Mouse (Mus musculus) T-cell, adult 2 months (primary cell): ENCODE measurements around the gene Xylt1.

Source experiments
- DNase-seq: peaks from one replicate; pipeline ENCODE4 v3.0.0; 2022; ENCODE audit warnings: low spot score

Xylt1 gene

DNA sequence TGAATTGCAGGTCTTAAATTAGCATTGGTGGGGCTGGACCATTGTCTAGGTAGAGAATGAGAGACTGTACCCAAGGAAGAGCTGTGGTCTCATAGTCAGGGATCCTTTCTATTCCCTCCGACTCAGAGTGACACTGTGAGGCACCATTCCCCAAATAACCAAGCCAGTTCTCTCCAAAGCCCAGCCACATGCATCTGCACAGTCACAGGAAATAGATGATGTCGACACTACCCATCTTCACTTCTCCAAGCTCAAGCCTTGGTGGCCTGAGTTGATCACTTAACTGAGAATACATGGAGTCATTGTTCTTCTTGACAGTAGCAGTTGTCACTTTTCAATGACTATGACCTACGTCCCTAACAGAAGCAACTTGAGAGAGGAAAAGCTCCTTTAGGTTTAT, 100.6 kb downstream of the Xylt1 start:
- DNase-seq, result no peak

- no peak for DNase-seq
These were observed 101.9 kb downstream of the Xylt1 start for GRCm38 (mm10) chr7:117482701-117483100.

DNA sequence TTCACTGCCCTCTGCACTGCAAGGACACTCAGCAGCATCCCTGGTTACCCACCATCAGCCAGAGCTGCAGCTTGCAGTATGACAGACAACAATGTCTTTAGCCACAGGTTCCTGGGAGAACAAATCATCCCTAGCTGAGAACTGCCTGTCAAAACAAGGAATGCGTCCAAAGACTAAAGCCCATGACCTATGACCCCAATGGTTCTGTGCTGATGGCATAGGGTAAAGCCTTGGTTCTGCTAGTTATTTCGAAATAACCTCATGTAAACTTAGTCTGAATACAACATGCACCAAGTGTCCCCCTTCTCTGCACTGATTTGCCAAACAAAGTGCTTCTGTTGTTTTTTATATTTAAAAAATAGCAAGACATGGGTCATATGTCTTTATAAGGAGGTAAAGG, 103.8 kb downstream of the Xylt1 start:
- no peak for DNase-seq

DNA sequence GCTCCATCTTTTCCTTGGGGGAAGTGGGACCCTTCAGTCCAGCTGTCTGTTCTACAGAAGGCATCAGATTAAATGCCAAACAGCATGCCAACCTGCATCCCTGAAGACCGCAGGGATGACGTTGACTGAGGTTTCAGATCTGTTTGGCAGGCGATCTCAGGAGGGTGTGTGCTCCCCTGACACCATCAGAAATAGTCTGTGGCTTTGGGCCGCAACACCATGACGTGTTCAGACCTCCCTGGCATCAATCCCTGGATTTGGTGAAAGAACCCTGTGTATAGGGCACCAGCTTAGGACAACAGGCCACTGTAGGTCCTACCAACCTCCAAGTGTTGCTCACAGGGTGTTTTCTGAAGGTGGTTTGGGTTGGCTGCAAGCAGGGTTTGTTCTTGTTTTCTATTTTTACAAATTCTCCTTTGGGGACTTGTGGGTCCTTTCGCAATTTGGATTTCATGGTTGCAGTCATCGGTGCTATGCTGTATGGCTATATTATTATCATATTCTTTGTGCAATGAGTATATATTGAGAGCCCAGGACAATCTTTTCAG, 104.3 kb downstream of the Xylt1 start:
- DNase-seq, result no peak

GRCm38 (mm10) chr7:117486425-117487172, 105.8 kb downstream of the Xylt1 start:
- peak; percentile 51 for DNase-seq

DNA sequence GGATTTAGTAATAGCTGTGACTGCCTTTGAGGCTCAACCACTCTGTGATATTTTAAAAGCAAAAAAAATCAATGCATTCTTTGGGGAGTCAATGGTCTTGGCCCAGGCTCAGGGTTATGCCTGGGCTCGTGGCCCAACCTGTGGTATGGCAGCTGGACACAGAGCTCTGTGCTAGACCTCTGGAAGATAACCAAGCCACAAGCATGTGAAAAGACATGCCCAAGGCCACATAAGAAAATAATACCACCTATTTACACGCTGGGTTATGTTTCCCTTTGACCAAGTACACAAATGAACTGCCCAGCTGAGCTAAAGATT, 106.4 kb downstream of the Xylt1 start:
- DNase-seq, result no peak

DNA sequence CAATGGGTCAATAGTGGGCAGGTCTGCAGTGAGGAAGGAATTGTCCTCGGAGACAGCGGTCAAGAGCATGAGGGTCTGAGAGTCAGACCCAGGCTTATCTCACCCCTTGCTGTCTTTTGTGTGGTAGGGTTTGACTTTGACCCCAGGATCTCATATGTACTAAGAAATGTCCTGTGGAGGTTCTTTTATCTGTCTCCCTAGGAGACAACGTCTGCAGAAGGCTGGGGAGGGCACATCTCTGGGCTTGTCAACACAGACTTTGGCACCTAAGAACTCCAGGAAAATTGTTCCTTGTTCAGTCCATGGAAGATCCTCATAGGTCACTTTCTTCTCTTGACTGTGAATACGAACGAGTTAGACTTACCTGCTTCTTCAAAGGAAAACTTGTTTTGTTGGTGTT, 109.2 kb downstream of the Xylt1 start:
- no peak for DNase-seq

- no peak for DNase-seq
These were observed 109.9 kb downstream of the Xylt1 start for GRCm38 (mm10) chr7:117490500-117491205.

- DNase-seq, result no peak
These were observed 110.7 kb downstream of the Xylt1 start for GRCm38 (mm10) chr7:117491495-117491894.

DNA sequence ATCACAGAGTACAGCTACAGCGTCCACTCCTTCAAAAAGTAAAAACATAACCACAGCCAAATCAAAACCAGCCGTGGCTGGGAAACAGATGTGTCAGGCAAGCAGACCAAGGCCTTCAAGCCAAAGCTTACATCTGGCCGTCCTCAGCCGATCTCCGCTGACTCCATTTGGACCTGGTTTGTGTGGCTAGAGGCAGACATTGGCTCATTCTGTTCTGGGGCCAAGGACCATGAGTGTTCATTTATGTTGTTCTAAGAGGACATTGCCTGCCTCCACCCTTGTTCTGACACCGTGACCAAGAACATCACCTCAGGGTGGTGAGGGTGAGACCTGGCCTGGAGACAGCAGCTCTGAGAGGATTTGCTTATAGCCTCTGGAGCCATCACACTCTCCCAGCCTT, 113.4 kb downstream of the Xylt1 start:
- DNase-seq, result no peak

DNA sequence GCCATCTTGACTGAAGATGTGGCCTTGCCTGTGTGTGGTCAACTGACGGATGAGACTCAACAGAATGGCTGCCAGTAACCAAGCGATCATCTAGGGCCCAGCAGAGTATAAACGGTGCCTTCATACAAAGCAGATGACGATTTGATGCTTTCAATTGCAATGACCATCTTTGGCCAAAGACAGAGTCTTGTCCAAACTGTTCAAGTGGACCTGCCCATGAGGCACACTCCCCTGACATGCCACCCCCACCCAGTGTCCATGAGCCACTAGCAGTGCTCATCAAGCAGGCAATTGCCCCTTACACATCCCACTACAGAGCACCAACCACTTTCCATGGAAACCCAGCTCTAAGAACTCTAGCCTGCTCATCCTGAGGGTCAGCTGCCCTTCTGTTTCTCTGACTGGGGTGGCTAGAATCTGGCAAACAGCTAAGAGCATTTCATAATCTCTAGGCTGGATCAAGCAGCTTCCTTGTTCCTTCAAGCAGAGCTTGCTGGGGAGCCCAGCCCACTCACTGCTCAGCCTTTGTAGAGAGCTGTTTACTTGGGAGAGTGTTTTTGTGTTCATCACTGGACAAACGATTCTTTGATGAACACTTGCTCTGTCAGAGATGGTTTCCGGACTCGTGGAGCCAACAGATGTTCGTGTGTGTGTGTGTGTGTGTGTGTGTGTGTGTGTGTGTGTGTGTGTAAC, 114.0 kb downstream of the Xylt1 start:
- DNase-seq, result no peak

GRCm38 (mm10) chr7:117495751-117496150, 115.0 kb downstream of the Xylt1 start:
- no peak for DNase-seq

- no peak for DNase-seq
These were observed 117.4 kb downstream of the Xylt1 start for GRCm38 (mm10) chr7:117498173-117498572.

- no peak for DNase-seq
These were observed 120.8 kb downstream of the Xylt1 start for GRCm38 (mm10) chr7:117501355-117502181.

DNA sequence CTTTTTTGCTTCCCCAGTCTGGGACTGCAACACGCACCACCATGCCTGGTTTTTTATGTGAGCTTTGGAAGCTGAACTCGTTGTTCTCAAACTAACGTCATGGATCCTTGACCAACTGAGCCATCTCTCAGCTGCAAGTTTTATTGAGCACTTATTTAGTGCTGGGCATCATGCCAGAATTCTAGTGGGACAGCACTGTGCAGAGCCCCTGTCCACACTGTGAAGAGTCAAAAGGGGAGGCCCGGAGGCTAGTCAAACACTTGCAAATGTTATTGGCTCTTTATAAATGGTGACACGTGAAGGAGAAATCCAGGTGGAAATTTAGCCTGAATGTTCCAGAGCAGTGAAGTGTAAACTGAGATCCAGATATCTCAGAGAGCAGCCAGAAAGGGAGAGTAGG, 121.6 kb downstream of the Xylt1 start:
- DNase-seq, result no peak

DNA sequence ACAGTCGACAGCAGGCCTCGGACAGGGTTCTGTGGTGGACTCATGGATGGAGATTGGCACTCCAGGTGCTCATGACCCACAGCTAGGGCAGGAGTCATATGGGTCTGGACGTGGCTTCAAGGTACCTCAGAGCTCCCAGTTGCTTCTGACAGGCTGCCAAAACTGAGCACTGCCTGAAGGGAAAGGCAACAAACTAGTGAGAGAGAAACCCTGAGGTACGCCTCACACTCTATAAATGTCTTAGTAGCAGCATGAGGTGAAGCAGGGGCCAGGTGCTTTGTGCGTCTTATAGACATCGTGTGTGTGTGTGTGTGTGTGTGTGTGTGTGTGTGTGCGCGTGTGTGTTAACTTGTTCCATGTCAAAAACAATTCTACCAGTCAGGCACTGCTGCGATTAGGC, 122.9 kb downstream of the Xylt1 start:
- DNase-seq, result no peak

- DNase-seq, result no peak
These were observed 125.0 kb downstream of the Xylt1 start for GRCm38 (mm10) chr7:117505791-117506190.

GRCm38 (mm10) chr7:117507351-117507750, 126.6 kb downstream of the Xylt1 start:
- no peak for DNase-seq

DNA sequence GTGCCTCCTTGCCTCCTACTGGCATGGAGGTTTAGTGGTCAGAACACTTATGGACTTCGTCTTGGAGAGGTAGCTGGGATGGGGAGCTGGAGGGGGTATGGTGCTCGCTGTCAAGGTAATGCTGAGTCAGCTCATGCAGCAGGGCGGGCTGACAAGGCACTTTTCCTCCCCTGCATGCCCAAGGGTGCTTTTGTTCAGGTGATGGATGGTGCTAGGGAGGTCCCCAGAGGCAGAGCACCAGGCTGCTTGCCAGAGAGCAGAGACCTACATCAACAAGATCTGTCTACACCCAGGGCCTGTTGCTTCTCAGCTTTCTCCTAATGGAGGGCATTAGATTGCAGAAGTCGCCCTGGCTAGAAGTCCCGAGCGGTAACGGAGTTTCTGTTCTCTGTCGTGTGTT, 127.3 kb downstream of the Xylt1 start:
- no peak for DNase-seq

DNA sequence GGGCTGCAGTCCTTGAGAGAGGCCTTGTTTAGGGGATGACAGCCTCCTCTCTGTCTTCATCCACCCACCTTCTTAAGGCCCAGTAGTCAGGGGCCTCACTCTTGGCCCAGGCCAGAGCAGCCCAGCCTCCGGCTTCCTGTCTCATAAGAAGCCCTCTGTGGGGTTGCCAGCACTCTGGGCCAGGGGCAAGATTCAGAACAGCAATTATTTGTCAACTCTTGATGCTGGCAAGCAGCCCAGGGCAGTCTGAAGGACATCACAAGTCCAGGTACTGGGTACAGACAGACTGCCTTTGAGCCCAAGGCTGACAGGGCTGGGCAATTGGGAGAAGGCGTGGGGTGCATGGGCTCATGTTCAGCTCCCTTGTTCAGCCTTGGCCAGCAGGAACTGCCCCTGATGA, 129.3 kb downstream of the Xylt1 start:
- DNase-seq, result no peak

DNA sequence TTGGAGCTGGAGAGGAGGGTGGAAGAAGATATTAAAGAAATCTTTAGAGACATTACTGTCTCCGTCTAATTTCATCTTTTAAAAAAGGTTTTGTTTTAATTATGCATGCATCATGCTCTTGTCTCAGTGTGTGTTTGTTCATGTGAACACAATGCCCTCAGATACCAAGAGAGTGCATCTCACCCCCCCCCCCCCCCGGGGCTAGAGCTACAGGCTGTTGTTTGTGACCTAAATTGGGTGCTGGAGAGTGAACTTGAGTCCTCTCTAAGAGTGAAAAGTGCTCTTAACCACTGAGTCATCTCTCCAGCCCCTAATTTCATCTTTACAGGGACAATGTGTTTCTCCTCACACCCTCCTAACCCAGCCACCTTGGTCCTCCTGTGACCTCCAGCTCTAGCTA, 131.5 kb downstream of the Xylt1 start:
- no peak for DNase-seq

GRCm38 (mm10) chr7:117515794-117516193, 135.0 kb downstream of the Xylt1 start:
- no peak for DNase-seq
